Comparison of ENCODE assay signal across 10 mouse cellular contexts in genomic region chr6:114076560-114076959, GRCm38 (mm10). TPM values are rescaled to one million over a fixed set of nuclear protein-coding genes. Genes with fewer than 3 reads are reported as not detected.
DNase-seq lines count a peak whose midpoint lies in the region; ATAC-seq and TF ChIP-seq lines count a peak whose summit lies in the region.
"Had no signal": no experiment of that assay in that cellular context is flagged by ENCODE, and none has a peak within 500 bp of the region (broad histone marks: within the 10 kb centered on the region; RNA-seq: fewer than 3 reads in every experiment).

No protein-coding gene starts in this region.

- H3K9ac ChIP-seq in kidney, embryonic 16.5 days (replicated peaks; ENCODE audit: low read length) = no peak overlapping the region
- no peak overlapping the region for H3K9ac ChIP-seq in neural tube, embryonic 14.5 days (replicated peaks; ENCODE audit: low read depth, low read length)

- no peaks in the 10 kb centered on the region for H3K4me1 ChIP-seq in kidney, embryonic 16.5 days (ENCODE audit: insufficient read depth, low read length)
- no peaks in the 10 kb centered on the region for H3K4me1 ChIP-seq in neural tube, embryonic 14.5 days (ENCODE audit: control insufficient read depth, insufficient read depth, low read length)

- 24% methylated on average over 3 of the region's 3 CpGs for WGBS in kidney, embryonic 16.5 days
- WGBS in neural tube, embryonic 14.5 days = 51% methylated on average over 3 of the region's 3 CpGs

- no peak for ATAC-seq in kidney, embryonic 16.5 days (ENCODE audit: low FRiP score, low TSS enrichment)
- ATAC-seq in frontal cortex, adult (ENCODE audit: low TSS enrichment) = peak; percentile 94
- ATAC-seq in neural tube, embryonic 14.5 days (ENCODE audit: low read depth) = peak; percentile 90
- ATAC-seq in CD4-positive, CD25-positive, alpha-beta regulatory T cell, adult 4 months = no peak
- ATAC-seq: Patski had no signal

- H3K9me3 ChIP-seq in kidney, embryonic 16.5 days (ENCODE audit: low read length) = no peaks in the 10 kb centered on the region
- H3K9me3 ChIP-seq in neural tube, embryonic 14.5 days (ENCODE audit: control insufficient read depth, low read length) = no peaks in the 10 kb centered on the region

- H3K4me3 ChIP-seq in kidney, embryonic 16.5 days (ENCODE audit: low read length) = no peak overlapping the region
- H3K4me3 ChIP-seq in layer of hippocampus, adult 2 months = no peak overlapping the region
- no peak overlapping the region for H3K4me3 ChIP-seq in neural tube, embryonic 14.5 days (ENCODE audit: low read depth, low read length)

- H3K4me2 ChIP-seq in kidney, embryonic 16.5 days (replicated peaks; ENCODE audit: low read depth, low read length) = no peak overlapping the region
- H3K4me2 ChIP-seq in neural tube, embryonic 14.5 days (ENCODE audit: low read depth, low read length) = no peak overlapping the region

- DNase-seq in kidney, adult 18-20 months = peak; percentile 3
- DNase-seq in adrenal gland, postnatal 25 days = peak; percentile 50
- DNase-seq in layer of hippocampus, adult 2 months (ENCODE audit: low spot score in 2 of 2) = peak; percentile 74 to 77
- DNase-seq in spleen, postnatal 36 days (ENCODE audit: low spot score in 2 of 2) = no peak

- no peaks in the 10 kb centered on the region for H3K27me3 ChIP-seq in kidney, embryonic 16.5 days (ENCODE audit: insufficient read depth, low read length)
- no peaks in the 10 kb centered on the region for H3K27me3 ChIP-seq in neural tube, embryonic 14.5 days (ENCODE audit: control insufficient read depth, insufficient read depth, low read length)

- no peak overlapping the region for H3K27ac ChIP-seq in kidney, embryonic 16.5 days (ENCODE audit: low read length)
- H3K27ac ChIP-seq in layer of hippocampus, adult 2 months = no peak overlapping the region
- H3K27ac ChIP-seq in neural tube, embryonic 14.5 days (ENCODE audit: low read depth, low read length) = no peak overlapping the region

- no peaks in the 10 kb centered on the region for H3K36me3 ChIP-seq in kidney, embryonic 16.5 days (ENCODE audit: insufficient read depth, low read length)
- H3K36me3 ChIP-seq in neural tube, embryonic 14.5 days (ENCODE audit: control insufficient read depth, insufficient read depth, low read length) = no peaks in the 10 kb centered on the region

- peak; percentile 92 for TF ChIP-seq CTCF in layer of hippocampus, adult 2 months (conservative IDR thresholded peaks at IDR 0.05)

RNA-seq across cellular contexts. Expression of gene Atp2b2, which starts 34.1 kb away (rescaled TPM):
- 0.09 and 0.30 TPM in 2 replicates for polyA plus RNA-seq in kidney, embryonic 16.5 days (2015; fragmentation: Nextera tagmentation; extraction: Ambion mirVana)
- 3.8 and 8.1 TPM in 2 replicates for total RNA-seq in adrenal gland, postnatal 25 days (2021)
- total RNA-seq in layer of hippocampus, adult 2 months (2021) = 100 to 1,000 TPM; 330 to 337 TPM
- polyA plus RNA-seq in neural tube, embryonic 14.5 days (2014; fragmentation: Nextera tagmentation; extraction: Ambion mirVana) = 35.2 and 38.6 TPM in 2 replicates
- polyA plus RNA-seq in CD4-positive, CD25-positive, alpha-beta regulatory T cell, adult 4 months (2017; shearing (Covaris generic)) = under 1 TPM in 1 of 2 experiments, not detected in 1; 0.14 TPM

RNA-seq across cellular contexts. Expression of gene Slc6a11, which starts 54.5 kb away (rescaled TPM):
- 0.09 and 0.13 TPM in 2 replicates for polyA plus RNA-seq in kidney, embryonic 16.5 days (2015; fragmentation: Nextera tagmentation; extraction: Ambion mirVana)
- total RNA-seq in adrenal gland, postnatal 25 days (2021) = 0.18 TPM in 1 of 2 replicates, not detected in the other
- total RNA-seq in layer of hippocampus, adult 2 months (2021) = 10 to 100 TPM; 86.7 to 88.2 TPM
- 54.1 and 80.8 TPM in 2 replicates for polyA plus RNA-seq in neural tube, embryonic 14.5 days (2014; fragmentation: Nextera tagmentation; extraction: Ambion mirVana)
- polyA plus RNA-seq in CD4-positive, CD25-positive, alpha-beta regulatory T cell, adult 4 months (2017; shearing (Covaris generic)) = not detected
- polyA plus RNA-seq: gonadal fat pad, adult 2 months; Patski had no signal

Comparison
In these comparisons a context has a peak if more than half of its experiments do, and no peak if none do; other contexts are left out.
1. DNase-seq: peak in kidney, adult 18-20 months (single experiment), adrenal gland, postnatal 25 days (single experiment) and layer of hippocampus, adult 2 months (2 of 2); none in spleen, postnatal 36 days (0 of 2).
2. ATAC-seq: peak in frontal cortex, adult (single experiment) and neural tube, embryonic 14.5 days (single experiment); none in kidney, embryonic 16.5 days (single experiment) and CD4-positive, CD25-positive, alpha-beta regulatory T cell, adult 4 months (single experiment).
3. RNA of gene Atp2b2, which starts 34.1 kb away (polyA plus RNA-seq): 35.2 to 38.6 TPM in neural tube, embryonic 14.5 days; 0.14 TPM in CD4-positive, CD25-positive, alpha-beta regulatory T cell, adult 4 months and 0.09 to 0.30 TPM in kidney, embryonic 16.5 days; every median in the first group is over 10 times any median in the second.
4. RNA of gene Slc6a11, which starts 54.5 kb away (polyA plus RNA-seq): 54.1 to 80.8 TPM in neural tube, embryonic 14.5 days; 0.09 to 0.13 TPM in kidney, embryonic 16.5 days and not detected in CD4-positive, CD25-positive, alpha-beta regulatory T cell, adult 4 months; every median in the first group is over 10 times any median in the second.